Mouse (Mus musculus) liver, postnatal 0 days (tissue): ENCODE measurements around the gene Slc25a4. TPM values are rescaled to one million over a fixed set of nuclear protein-coding genes. Genes with fewer than 3 reads are reported as not detected.
"Not testable (repeated sequence)": the region's sequence is repeated elsewhere in the genome, so short reads cannot be mapped to it uniquely, and the experiment has no call there.

Experiments used
- ATAC-seq: fragments of 200-750 bp; cut with Nextera tagmentation; 2 replicates; pipeline ENCODE4 v1.8.0; 2017; ENCODE audit warnings: mild to moderate bottlenecking, moderate library complexity
- DNase-seq: peaks from one replicate; pipeline ENCODE4 v3.0.0-alpha.2; 2016
- H3K27ac ChIP-seq: fragments of 300-500 bp; sonication (generic); 2 replicates; pipeline ENCODE4 v1.5.1; 2014; ENCODE audit warnings: antibody characterized with exemption, moderate library complexity, mild to moderate bottlenecking, low read depth
- H3K27me3 ChIP-seq: fragments of 300-500 bp; sonication (generic); 2 replicates; pipeline ENCODE4 v1.6.1; 2014; ENCODE audit warnings: low read length, control low read depth, mixed read lengths; ENCODE audit not compliant: insufficient read depth
- H3K36me3 ChIP-seq: fragments of 300-500 bp; sonication (generic); replicated peaks from 2 replicates; pipeline ENCODE4 v1.6.1; 2014; ENCODE audit warnings: mild to moderate bottlenecking, control low read depth, low read length, moderate library complexity, mixed read lengths; ENCODE audit not compliant: insufficient read depth
- H3K4me1 ChIP-seq: fragments of 300-500 bp; sonication (generic); 2 replicates; pipeline ENCODE4 v1.6.1; 2014; ENCODE audit warnings: antibody characterized with exemption, mild to moderate bottlenecking, control low read depth; ENCODE audit not compliant: insufficient read depth
- H3K4me2 ChIP-seq: fragments of 300-500 bp; sonication (generic); 2 replicates; pipeline ENCODE4 v1.6.1; 2014; ENCODE audit warnings: low read depth, mild to moderate bottlenecking, low read length, moderate library complexity, mixed read lengths
- H3K4me3 ChIP-seq: fragments of 300-500 bp; sonication (generic); 2 replicates; pipeline ENCODE4 v1.5.1; 2014; ENCODE audit warnings: low read depth, low read length
- H3K9ac ChIP-seq: fragments of 300-500 bp; sonication (generic); replicated peaks from 2 replicates; pipeline ENCODE4 v1.6.1; 2014; ENCODE audit warnings: mild to moderate bottlenecking, moderate library complexity
- H3K9me3 ChIP-seq: fragments of 300-500 bp; sonication (generic); 2 replicates; pipeline ENCODE4 v1.6.1; 2016; ENCODE audit warnings: mild to moderate bottlenecking, control low read depth, low read length, mixed read lengths
- CTCF ChIP-seq: sonication (generic); IDR thresholded peaks from 2 replicates; pipeline ENCODE4 v1.5.1; 2016; ENCODE audit warnings: antibody characterized with exemption, low read depth
- EP300 ChIP-seq: IDR thresholded peaks from 2 replicates; pipeline ENCODE4 v1.6.1; 2016; ENCODE audit warnings: antibody characterized with exemption, low read depth, mild to moderate bottlenecking
- WGBS: fragments of 180-500 bp; shearing (Covaris S2); extraction: QIAGEN DNeasy Blood & Tissue Kit; methylation state at CpG from one replicate; pipeline ENCODE4 v1.1.7; 2014; ENCODE audit not compliant: insufficient replicate concordance; 5-methylcytosine and 5-hydroxymethylcytosine counted together
- polyA plus RNA-seq: library from polyadenylated mRNA; unstranded; fragments of >200 nt; fragmentation: Nextera tagmentation; extraction: Ambion mirVana; gene quantifications from 2 replicates; pipeline ENCODE4 v1.2.1, GENCODE M21; 2015

The Slc25a4 gene
- polyA plus RNA-seq, 1 experiment from 2014 or later: 448 TPM

- no peak overlapping the region for H3K4me3 ChIP-seq
- no peaks in the 10 kb centered on the region for H3K36me3 ChIP-seq
- H3K27me3 ChIP-seq: no peaks in the 10 kb centered on the region
- peak; percentile 67 for ATAC-seq
- 33% methylated on average over 13 of the region's 13 CpGs for WGBS
- no peak for TF ChIP-seq EP300
- peak; percentile 89 for TF ChIP-seq CTCF
- no peaks in the 10 kb centered on the region for H3K4me1 ChIP-seq
- H3K9ac ChIP-seq: no peak overlapping the region
- H3K9me3 ChIP-seq: no peaks in the 10 kb centered on the region
- no peak overlapping the region for H3K27ac ChIP-seq
- DNase-seq: peak; percentile 80
- no peak overlapping the region for H3K4me2 ChIP-seq
Observed at GRCm38 (mm10) chr8:46241568-46242374, 30.7 kb upstream of the Slc25a4 start.

- Histone ChIP-seq H3K4me1 (no peaks in the 10 kb centered on the region), H3K9me3 (no peaks in the 10 kb centered on the region), H3K4me2 (no peak overlapping the region), H3K27me3 (no peaks in the 10 kb centered on the region), H3K27ac (no peak overlapping the region), H3K36me3 (no peaks in the 10 kb centered on the region), H3K9ac (no peak overlapping the region), H3K4me3 (no peak overlapping the region)
- no peak for TF ChIP-seq EP300
- peak; percentile 41 for TF ChIP-seq CTCF
- DNase-seq (no peak), ATAC-seq (peak; percentile 31; the same call in 1 of the 2 replicates)
- 51% methylated on average over 7 of the region's 7 CpGs for WGBS
Observed at GRCm38 (mm10) chr8:46236441-46237223, 25.5 kb upstream of the Slc25a4 start.

GRCm38 (mm10) chr8:46234736-46235135, 23.7 kb upstream of the Slc25a4 start:
- H3K4me2 ChIP-seq: no peak overlapping the region
- no peak overlapping the region for H3K9ac ChIP-seq
- no peaks in the 10 kb centered on the region for H3K4me1 ChIP-seq
- no peak for ATAC-seq
- no peaks in the 10 kb centered on the region for H3K27me3 ChIP-seq
- no peaks in the 10 kb centered on the region for H3K36me3 ChIP-seq
- no peak overlapping the region for H3K27ac ChIP-seq
- WGBS: 85% methylated on average over 4 of the region's 4 CpGs
- no peak for TF ChIP-seq CTCF
- no peak for TF ChIP-seq EP300
- no peak for DNase-seq
- no peak overlapping the region for H3K4me3 ChIP-seq
- H3K9me3 ChIP-seq: no peaks in the 10 kb centered on the region

GRCm38 (mm10) chr8:46232798-46233197, 21.7 kb upstream of the Slc25a4 start:
- WGBS: 58% methylated on average over 8 of the region's 8 CpGs
- no peaks in the 10 kb centered on the region for H3K27me3 ChIP-seq
- no peaks in the 10 kb centered on the region for H3K4me1 ChIP-seq
- no peak overlapping the region for H3K9ac ChIP-seq
- H3K9me3 ChIP-seq: no peaks in the 10 kb centered on the region
- H3K36me3 ChIP-seq: no peaks in the 10 kb centered on the region
- TF ChIP-seq EP300 (no peak), CTCF (no peak)
- H3K4me2 ChIP-seq: no peak overlapping the region
- no peak overlapping the region for H3K27ac ChIP-seq
- ATAC-seq: no peak
- DNase-seq: no peak
- H3K4me3 ChIP-seq: no peak overlapping the region

- DNase-seq, ATAC-seq, H3K4me3 ChIP-seq, H3K27ac ChIP-seq, H3K36me3 ChIP-seq, H3K9ac ChIP-seq, H3K4me2 ChIP-seq, H3K9me3 ChIP-seq, H3K4me1 ChIP-seq, H3K27me3 ChIP-seq: not testable (repeated sequence)
- WGBS: 64% methylated on average over 7 of the region's 7 CpGs
Observed at GRCm38 (mm10) chr8:46231968-46232367, 20.9 kb upstream of the Slc25a4 start.

- Histone ChIP-seq H3K9ac (no peak overlapping the region), H3K9me3 (no peaks in the 10 kb centered on the region), H3K36me3 (no peaks in the 10 kb centered on the region), H3K4me3 (no peak overlapping the region), H3K27me3 (no peaks in the 10 kb centered on the region), H3K4me2 (no peak overlapping the region), H3K4me1 (no peaks in the 10 kb centered on the region), H3K27ac (no peak overlapping the region)
- DNase-seq (no peak), ATAC-seq (no peak)
- WGBS: 84% methylated on average over 5 of the region's 5 CpGs
- TF ChIP-seq EP300 (no peak), CTCF (no peak)
Observed at GRCm38 (mm10) chr8:46226622-46227021, 15.5 kb upstream of the Slc25a4 start.
